In genomic region chr3:96715854-96716253, GRCm38 (mm10) we compare ENCODE assay signal across 20 mouse cellular contexts. TPM values are rescaled to one million over a fixed set of nuclear protein-coding genes. Genes with fewer than 3 reads are reported as not detected.
A peak's percentile ranks its signal among the peaks of the same experiment; 100 is the strongest.
DNase-seq lines count a peak whose midpoint lies in the region; ATAC-seq and TF ChIP-seq lines count a peak whose summit lies in the region.
"Had no signal": no experiment of that assay in that cellular context is flagged by ENCODE, and none has a peak within 500 bp of the region (broad histone marks: within the 10 kb centered on the region; RNA-seq: fewer than 3 reads in every experiment).

No protein-coding gene starts in this region.

- H3K9ac ChIP-seq in heart, embryonic 16.5 days (ENCODE audit: low read length): no peak overlapping the region
- no peak overlapping the region for H3K9ac ChIP-seq in kidney, embryonic 15.5 days
- H3K9ac ChIP-seq: embryonic facial prominence, embryonic 12.5 days; forebrain, embryonic 15.5 days; lung, embryonic 15.5 days; midbrain, embryonic 12.5 days had no signal

- H3K4me2 ChIP-seq in heart, embryonic 16.5 days (ENCODE audit: low read depth, low read length): no peak overlapping the region
- H3K4me2 ChIP-seq in kidney, embryonic 15.5 days: no peak overlapping the region
- H3K4me2 ChIP-seq: embryonic facial prominence, embryonic 12.5 days; forebrain, embryonic 15.5 days; lung, embryonic 15.5 days; midbrain, embryonic 12.5 days had no signal

- TF ChIP-seq CTCF in spleen, adult 2 months (IDR thresholded peaks at IDR 0.05; ENCODE audit: extremely low read depth, insufficient read depth, insufficient read length, insufficient replicate concordance): no peak

- no peak overlapping the region for H3K4me3 ChIP-seq in heart, embryonic 16.5 days (ENCODE audit: low read length)
- no peak overlapping the region for H3K4me3 ChIP-seq in spleen, adult 2 months (ENCODE audit: extremely low read depth, insufficient read depth, insufficient read length)
- H3K4me3 ChIP-seq in kidney, embryonic 15.5 days (replicated peaks): no peak overlapping the region
- H3K4me3 ChIP-seq: embryonic facial prominence, embryonic 12.5 days; forebrain, embryonic 15.5 days; lung, embryonic 15.5 days; midbrain, embryonic 12.5 days had no signal

- DNase-seq in heart, adult 11 months: no peak
- no peak for DNase-seq in spleen, adult 2 months (ENCODE audit: low read depth in 1 of 2, low spot score in 2 of 2)
- no peak for DNase-seq in spleen, adult 12 weeks (ENCODE audit: low spot score)
- DNase-seq in induced T-regulatory cell, adult 2 months (ENCODE audit: low read depth): peak; percentile 47
- no peak for DNase-seq in thymus, postnatal 14 days
- DNase-seq: B cell, adult 2 months; cerebellum, adult 18-20 months; heart, postnatal 4 days; kidney, adult 18-20 months; kidney, postnatal 25 days; layer of hippocampus, adult 9-11 months; right cerebral cortex, postnatal 25 days; thymus, postnatal 36 days had no signal

- peaks cover 50% of the 10 kb centered on the region for H3K36me3 ChIP-seq in heart, embryonic 16.5 days (ENCODE audit: control insufficient read depth, insufficient read depth)
- peaks cover 39% of the 10 kb centered on the region for H3K36me3 ChIP-seq in spleen, adult 2 months (ENCODE audit: control insufficient read depth, insufficient read depth, low read length)
- peaks cover 84% of the 10 kb centered on the region for H3K36me3 ChIP-seq in kidney, embryonic 15.5 days

- H3K4me1 ChIP-seq in heart, embryonic 16.5 days (ENCODE audit: control insufficient read depth, insufficient read depth, low read length): no peaks in the 10 kb centered on the region
- peaks cover 3% of the 10 kb centered on the region; the same call in 1 of the 2 replicates for H3K4me1 ChIP-seq in spleen, adult 2 months (ENCODE audit: control insufficient read depth, insufficient read depth, insufficient read length)
- H3K4me1 ChIP-seq in kidney, embryonic 15.5 days: 0 out of 2 replicates have a peak, but pooled peaks cover 3% of the 10 kb centered on the region
- H3K4me1 ChIP-seq: embryonic facial prominence, embryonic 12.5 days; forebrain, embryonic 15.5 days; lung, embryonic 15.5 days; midbrain, embryonic 12.5 days had no signal

- H3K9me3 ChIP-seq in heart, embryonic 16.5 days (replicated peaks; ENCODE audit: control insufficient read depth, low read length): no peaks in the 10 kb centered on the region
- H3K9me3 ChIP-seq in kidney, embryonic 15.5 days (replicated peaks): no peaks in the 10 kb centered on the region
- H3K9me3 ChIP-seq: embryonic facial prominence, embryonic 12.5 days; forebrain, embryonic 15.5 days; lung, embryonic 15.5 days; midbrain, embryonic 12.5 days had no signal

- H3K27ac ChIP-seq in heart, embryonic 16.5 days (ENCODE audit: low read length): no peak overlapping the region
- H3K27ac ChIP-seq in spleen, adult 2 months (ENCODE audit: insufficient read depth, low read length): peak overlapping the region; percentile 23
- H3K27ac ChIP-seq in kidney, embryonic 15.5 days: no peak overlapping the region
- H3K27ac ChIP-seq: embryonic facial prominence, embryonic 12.5 days; forebrain, embryonic 15.5 days; hindbrain, postnatal 0 days; lung, embryonic 15.5 days; midbrain, embryonic 12.5 days had no signal

- no peaks in the 10 kb centered on the region for H3K27me3 ChIP-seq in heart, embryonic 16.5 days (ENCODE audit: control insufficient read depth, insufficient read depth, low read length)
- H3K27me3 ChIP-seq in spleen, adult 2 months (ENCODE audit: control insufficient read depth, insufficient read depth, low read length): no peaks in the 10 kb centered on the region
- H3K27me3 ChIP-seq in kidney, embryonic 15.5 days: no peaks in the 10 kb centered on the region
- H3K27me3 ChIP-seq: embryonic facial prominence, embryonic 12.5 days; forebrain, embryonic 15.5 days; lung, embryonic 15.5 days; midbrain, embryonic 12.5 days had no signal

- WGBS in heart, embryonic 16.5 days: 63% methylated on average over 2 of the region's 2 CpGs
- 9% methylated on average over 2 of the region's 2 CpGs for WGBS in spleen, adult 2 months
- 59% methylated on average over 2 of the region's 2 CpGs for WGBS in kidney, embryonic 15.5 days

- ATAC-seq in heart, embryonic 16.5 days (replicated peaks; ENCODE audit: extremely low read depth, insufficient read depth, low FRiP score): peak; percentile 43; the same call in 1 of the 2 replicates
- no peak for ATAC-seq in kidney, embryonic 15.5 days (replicated peaks; ENCODE audit: low FRiP score)
- ATAC-seq: forebrain, embryonic 15.5 days; hindbrain, postnatal 0 days had no signal

- no peak for TF ChIP-seq POLR2A in spleen, adult 2 months (IDR thresholded peaks at IDR 0.05; ENCODE audit: low read depth, low read length)

RNA-seq across cellular contexts. Expression of gene Nudt17, which starts 7.5 kb away (rescaled TPM):
- 6.2 and 8.8 TPM in 2 replicates for polyA plus RNA-seq in heart, embryonic 16.5 days (2015; fragmentation: Nextera tagmentation; extraction: Ambion mirVana)
- polyA plus RNA-seq in spleen, adult 2 months (2012; rRNA removed): 4.5 and 4.8 TPM in 2 replicates
- 10.0 and 10.5 TPM in 2 replicates for polyA plus RNA-seq in kidney, embryonic 15.5 days (2015; fragmentation: Nextera tagmentation; extraction: Ambion mirVana)

RNA-seq across cellular contexts. Expression of gene Polr3c, which starts 11.6 kb away (rescaled TPM):
- polyA plus RNA-seq in heart, embryonic 16.5 days (2015; fragmentation: Nextera tagmentation; extraction: Ambion mirVana): 28.1 and 31.0 TPM in 2 replicates
- polyA plus RNA-seq in spleen, adult 2 months (2012; rRNA removed): 24.8 and 26.8 TPM in 2 replicates
- 41.0 and 41.5 TPM in 2 replicates for polyA plus RNA-seq in kidney, embryonic 15.5 days (2015; fragmentation: Nextera tagmentation; extraction: Ambion mirVana)

RNA-seq across cellular contexts. Expression of gene Rnf115, which starts 11.6 kb away (rescaled TPM):
- 36.9 and 39.7 TPM in 2 replicates for polyA plus RNA-seq in heart, embryonic 16.5 days (2015; fragmentation: Nextera tagmentation; extraction: Ambion mirVana)
- 11.3 and 15.1 TPM in 2 replicates for polyA plus RNA-seq in spleen, adult 2 months (2012; rRNA removed)
- 56.6 and 57.2 TPM in 2 replicates for polyA plus RNA-seq in kidney, embryonic 15.5 days (2015; fragmentation: Nextera tagmentation; extraction: Ambion mirVana)

RNA-seq across cellular contexts. Expression of gene Pias3, which starts 19.7 kb away (rescaled TPM):
- polyA plus RNA-seq in heart, embryonic 16.5 days (2015; fragmentation: Nextera tagmentation; extraction: Ambion mirVana): 33.6 and 37.5 TPM in 2 replicates
- polyA plus RNA-seq in spleen, adult 2 months (2012; rRNA removed): 30.9 and 31.0 TPM in 2 replicates
- 61.9 and 73.0 TPM in 2 replicates for polyA plus RNA-seq in kidney, embryonic 15.5 days (2015; fragmentation: Nextera tagmentation; extraction: Ambion mirVana)

RNA-seq across cellular contexts. Expression of gene Ankrd35, which starts 45.9 kb away (rescaled TPM):
- polyA plus RNA-seq in heart, embryonic 16.5 days (2015; fragmentation: Nextera tagmentation; extraction: Ambion mirVana): 0.45 and 0.60 TPM in 2 replicates
- 0.74 and 0.97 TPM in 2 replicates for polyA plus RNA-seq in spleen, adult 2 months (2012; rRNA removed)
- polyA plus RNA-seq in kidney, embryonic 15.5 days (2015; fragmentation: Nextera tagmentation; extraction: Ambion mirVana): 0.86 and 1.1 TPM in 2 replicates
